Mouse (Mus musculus) mesoderm, embryonic 11.5 days (tissue): ENCODE results near the gene Hspb7.

Experiments
- DNase-seq: peaks from one replicate; pipeline ENCODE4 v3.0.0-alpha.2; 2012; ENCODE audit warnings: low read depth, low spot score

Gene Hspb7

DNA sequence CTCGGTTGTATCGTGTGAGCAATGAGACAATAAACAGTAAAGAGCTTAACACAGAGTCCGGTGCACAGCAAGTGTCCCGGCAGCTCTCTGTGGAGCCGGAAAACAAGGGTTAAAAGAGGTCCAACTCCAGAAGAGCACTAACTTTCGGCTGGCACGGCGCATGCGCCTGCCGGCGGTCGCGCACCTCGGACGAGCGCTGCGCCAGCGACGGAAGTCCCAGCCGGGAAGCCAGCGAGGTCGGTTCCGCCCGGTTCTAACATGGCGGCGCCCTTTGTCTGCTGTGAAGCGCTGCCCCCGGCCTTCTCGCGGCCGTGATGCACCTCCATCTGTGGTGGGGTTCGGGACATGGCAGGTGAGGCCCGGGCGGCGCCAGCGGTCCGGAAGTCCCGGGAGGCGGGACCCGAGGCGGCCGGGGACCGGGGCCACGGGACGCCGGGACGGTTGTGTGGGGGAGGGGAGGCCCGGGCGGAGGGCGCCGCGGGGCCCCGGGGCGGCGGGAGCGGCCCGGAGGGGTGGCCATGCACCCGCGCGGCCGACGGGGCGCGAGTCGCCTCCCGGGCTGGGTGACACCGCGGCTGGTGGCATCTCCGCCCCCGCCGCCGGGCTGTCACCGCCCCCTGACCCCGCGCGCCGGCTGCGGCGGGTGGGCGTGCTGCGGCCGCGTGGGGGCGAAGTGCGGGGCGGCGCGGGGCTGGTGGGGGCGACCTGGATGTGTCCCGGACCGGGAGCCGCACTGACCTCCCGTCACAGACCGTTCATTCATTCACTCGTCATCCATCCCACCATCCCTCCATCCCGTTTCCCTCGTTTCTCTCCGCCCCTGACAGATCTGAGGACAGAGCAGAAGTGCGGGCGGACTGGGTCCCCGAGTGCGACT lies 24.1 kb downstream of the Hspb7 start, which contains the start of gene Zbtb17:
Gene Zbtb17 (plus strand): TSS at position 204 of the 877 bp plus-strand sequence.
- peak; percentile 93 for DNase-seq

DNA sequence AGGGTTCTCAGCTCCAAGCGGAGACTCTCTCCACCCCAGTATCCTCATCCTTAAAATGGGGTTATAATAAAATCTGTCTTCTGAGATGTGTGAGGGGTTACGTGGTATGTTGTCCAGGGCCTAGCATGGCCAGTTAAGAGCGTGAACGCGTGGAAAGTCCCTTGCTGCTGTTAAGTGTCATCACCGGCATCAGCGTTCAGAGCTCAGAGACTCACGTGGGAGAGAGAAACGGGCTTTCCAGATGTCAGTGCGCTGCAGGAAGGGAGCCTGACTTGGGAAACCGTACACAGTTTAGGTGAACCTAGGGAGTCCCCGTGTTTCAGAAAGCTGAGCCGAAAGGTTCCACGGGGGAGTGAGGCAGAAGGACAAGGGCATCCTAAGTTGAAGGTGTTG lies 24.7 kb downstream of the Hspb7 start:
- no peak for DNase-seq

DNA sequence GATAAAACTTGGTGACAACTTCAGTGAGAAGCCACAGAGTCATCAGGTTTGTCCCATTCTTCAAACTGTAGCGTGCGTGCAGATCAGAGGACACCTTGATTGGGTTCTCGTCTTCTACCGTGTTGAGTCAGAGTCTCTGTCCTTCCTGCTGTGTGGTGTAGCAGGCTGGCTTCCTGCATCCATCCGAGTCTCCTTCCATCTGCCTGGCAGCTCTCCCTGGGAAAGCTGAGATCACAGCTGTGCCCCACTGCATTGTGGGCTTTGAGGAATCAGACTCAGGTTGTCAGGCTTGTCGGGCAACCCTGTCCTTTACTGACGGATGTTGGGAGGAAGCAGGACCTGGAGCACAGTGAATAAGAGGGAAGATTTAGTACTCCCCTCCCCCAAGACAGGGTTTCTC lies 25.6 kb downstream of the Hspb7 start:
- DNase-seq, result no peak

DNA sequence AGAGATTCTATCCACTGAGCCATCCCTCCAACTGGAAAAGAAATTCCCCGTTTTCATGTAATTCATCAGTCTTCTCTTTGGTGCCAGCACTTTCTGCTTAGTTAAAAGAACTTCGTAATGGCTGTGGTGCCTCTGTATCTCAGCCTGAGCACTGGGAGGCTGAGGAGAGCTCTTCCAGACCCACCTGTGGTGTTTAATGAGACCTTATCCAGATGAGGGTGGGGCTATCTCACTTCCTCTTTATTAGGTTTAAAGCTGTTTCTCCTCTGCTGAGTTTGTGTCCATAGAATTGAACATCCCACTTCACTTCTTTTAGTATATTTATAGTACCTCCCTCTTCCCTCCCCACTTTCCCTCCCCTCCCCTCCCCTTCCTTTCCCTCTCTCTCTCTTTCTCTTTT lies 30.7 kb downstream of the Hspb7 start:
- no peak for DNase-seq

DNA sequence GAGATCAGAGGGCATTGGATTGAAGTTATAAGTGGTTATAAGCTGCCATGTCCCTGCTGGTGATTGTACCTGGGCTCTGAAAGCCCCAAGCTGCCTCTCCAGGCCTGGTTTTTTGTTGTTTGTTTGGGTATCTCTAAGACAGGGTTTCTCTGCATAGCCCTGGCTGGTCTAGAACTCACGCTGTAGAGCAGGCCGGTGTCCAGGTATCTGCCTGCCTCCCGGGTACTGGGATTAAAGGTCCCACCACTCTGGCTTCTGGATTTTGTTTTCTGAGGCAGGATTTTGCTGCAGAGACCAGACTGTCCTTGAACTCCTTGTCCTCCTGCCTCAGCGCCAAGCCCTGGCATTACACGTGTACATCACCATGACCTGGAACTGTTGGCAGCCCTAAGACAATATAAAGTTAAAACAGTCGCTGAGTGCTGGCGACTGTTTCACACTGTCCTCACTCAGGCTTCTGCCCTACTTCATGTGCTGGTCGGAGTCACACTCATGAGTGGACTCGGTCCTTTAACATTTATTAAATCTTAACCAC lies 31.4 kb downstream of the Hspb7 start:
- no peak for DNase-seq

DNA sequence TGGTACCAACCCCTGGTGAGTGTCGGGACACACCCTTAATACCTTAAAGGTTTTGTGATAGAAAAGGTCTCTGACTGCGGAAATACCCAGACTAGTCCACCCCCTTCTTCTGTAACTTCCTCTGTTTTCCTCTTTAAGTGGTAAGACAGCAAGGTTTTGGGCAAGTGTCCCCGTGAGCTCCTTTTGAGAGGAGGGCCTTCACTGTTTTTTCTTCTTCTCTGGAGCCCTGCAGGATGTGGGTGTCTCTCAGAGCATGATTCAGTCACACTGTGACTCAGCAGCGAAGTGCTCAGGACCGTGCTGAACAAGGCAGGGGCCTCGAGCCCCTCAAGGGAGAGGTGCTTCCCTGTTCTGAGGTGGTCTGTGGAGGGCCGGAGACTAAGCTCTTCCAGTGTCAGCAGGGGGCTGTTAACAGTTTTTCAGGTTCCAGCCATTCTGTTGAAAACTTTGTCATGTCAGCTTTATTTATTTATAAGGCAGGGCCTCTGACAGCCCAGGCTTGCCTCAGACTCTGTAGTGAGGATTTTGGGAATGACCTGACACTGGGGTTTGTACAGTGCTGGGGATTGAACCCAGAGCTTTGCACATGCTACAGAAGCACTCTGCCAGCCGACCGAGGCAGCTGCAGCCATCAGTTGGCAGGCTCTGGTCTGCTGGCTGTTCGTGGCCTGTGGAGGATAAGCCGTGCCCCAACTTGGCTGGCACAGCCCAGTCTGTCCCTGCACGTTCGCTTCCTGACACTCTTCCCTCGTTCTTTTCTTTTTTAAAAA lies 34.2 kb downstream of the Hspb7 start:
- no peak for DNase-seq

DNA sequence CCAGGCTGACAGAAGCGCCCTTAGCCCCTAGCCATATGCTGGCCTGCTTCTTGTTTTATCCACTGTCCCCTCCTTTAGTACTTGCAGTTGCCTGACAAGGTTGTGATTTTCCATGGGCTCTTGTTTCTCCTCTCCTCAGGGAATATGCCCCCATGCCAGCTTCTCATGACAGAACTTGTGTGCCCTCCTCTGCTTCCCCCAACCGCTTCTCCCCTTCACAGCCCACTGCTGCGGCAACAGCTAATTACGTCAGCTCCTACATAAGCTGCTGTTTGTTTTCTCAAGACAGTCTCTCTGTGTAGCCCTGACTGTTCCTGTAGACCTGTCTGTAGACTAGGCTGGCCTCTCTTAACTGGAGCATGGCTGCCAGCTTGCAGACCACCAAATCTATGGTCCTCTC lies 34.9 kb downstream of the Hspb7 start:
- no peak for DNase-seq

DNA sequence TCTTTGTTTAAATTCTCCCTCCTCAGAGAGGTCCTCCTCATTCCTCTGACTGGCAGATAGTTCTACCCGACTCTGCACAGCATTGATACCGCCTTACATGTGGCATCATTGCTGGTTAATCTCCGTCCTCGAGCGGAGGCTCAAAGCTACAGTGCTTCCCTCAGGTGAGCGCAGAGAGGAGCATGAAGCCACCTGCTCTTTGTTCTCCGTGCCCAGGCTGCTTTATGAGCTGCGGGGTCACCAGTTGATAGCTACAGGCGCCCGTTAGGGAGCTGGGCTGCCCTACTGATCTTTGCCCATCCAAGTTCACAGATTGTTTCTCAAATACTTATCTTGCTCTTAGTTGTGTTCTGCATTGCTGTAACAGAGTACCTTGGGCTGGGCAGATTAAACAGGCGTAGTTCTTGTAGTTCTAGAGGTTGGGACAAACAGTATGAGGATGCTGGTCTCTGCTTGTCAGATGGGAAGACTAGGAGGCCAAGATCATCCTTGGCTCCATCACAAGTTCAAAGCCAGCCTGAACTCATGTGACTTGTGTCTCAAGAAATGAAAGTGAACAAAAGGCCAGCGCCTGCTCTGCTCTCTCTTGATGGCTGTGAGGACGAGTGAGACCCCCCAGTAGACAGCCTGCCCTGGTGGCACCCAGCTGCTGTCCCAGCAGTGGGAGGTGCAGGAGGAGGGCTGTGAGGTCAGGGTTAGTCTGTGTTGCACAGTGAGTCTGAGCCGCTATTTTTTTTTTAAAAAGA lies 35.8 kb downstream of the Hspb7 start:
- no peak for DNase-seq

DNA sequence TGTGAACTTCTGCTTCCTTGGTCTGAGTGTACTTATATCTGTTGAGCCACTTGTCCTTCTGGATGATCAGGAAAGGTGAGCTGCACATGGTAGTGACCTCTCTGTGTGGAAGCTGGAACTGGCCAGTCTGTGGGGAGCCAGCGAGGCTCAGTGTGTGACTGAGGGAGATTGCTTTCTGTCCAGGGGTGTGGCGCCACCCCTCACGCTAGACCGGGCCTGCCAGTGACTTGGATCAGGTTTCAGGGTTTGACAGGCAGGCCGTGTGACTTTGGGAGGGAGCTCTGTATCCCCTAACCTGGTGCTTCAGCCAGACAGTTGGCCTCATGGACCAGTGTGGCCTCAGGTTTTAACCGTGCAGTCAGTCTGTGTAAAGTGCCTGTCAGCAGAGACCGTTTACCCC lies 37.7 kb downstream of the Hspb7 start:
- DNase-seq, result peak; percentile 34

DNA sequence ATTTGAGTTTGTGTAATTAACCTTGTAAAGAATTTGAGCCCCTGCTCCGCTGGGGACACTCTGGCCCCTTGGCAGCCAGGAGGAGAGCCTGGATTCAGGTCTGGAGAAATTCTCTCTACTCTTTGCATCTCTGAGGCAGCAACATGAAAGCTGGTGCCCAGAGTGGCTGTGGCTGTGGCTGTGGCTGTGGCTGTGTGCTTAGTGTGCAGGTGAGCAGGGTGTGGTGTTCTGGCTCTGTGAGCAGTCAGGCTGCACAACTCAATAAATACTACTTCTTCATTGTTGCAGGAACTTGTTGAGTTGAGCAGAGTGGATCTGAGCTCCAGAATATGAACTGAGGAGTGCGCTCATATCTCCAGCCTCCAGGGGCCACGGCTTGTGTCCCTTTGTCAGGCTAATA lies 38.3 kb downstream of the Hspb7 start:
- DNase-seq, result no peak

DNA sequence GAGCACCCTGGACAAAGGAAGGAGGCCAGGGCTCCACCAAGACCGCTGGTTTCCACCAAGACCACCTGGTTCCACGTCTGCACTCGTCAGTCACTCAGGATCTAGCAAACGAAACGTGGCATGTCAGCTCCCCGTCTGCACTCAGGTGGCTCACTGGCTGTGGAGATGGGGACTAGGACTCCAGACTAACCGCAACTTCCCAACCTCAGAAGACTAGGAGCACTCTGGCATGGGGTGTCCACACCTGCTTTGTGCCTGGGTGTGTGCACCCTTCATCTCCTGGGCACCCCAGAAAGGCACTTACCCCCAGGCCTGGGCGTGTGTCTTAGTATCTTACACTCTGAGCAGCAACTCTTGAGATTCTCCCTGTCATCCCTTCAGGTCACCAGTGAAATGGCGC lies 39.2 kb downstream of the Hspb7 start:
- no peak for DNase-seq

DNA sequence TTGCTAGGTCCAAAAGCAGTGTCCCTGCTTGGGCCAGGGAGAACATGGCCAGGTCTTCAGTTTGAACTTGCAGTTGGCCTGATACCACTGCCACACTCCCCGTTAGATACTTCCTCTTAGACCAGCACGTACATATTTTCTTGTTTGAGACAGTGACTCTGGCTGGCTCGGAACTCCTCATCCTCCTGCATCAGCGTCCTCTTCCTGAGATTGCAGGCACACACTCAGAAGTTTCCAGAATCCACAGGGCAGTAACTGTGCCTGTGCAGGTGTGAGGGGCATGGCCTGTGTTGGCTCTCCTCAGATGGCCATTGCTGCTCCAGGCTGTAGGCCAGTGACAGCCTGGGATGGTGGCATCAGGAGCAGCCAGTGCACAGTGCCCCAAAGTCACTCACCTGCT lies 39.9 kb downstream of the Hspb7 start:
- DNase-seq, result no peak

DNA sequence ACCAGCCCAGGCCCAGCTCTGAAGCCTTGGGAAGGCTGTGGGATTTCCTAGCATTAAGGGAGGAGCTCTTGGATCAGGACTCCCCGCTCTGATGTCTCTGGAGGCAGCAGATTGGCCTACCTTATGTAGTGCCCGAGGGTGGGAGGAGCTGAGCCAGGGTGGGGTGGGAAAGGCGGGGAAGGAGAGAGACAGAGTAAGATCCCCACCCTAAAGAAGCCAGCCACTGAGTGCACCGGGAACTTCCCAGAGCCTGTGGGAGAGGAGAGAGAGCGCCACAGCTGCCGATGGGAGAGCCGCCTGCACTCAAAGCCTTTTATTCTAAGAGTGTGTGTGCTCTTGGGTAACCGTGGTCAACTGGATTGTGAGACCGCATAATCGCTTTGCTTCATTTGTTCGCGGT lies 40.5 kb downstream of the Hspb7 start:
- no peak for DNase-seq

DNA sequence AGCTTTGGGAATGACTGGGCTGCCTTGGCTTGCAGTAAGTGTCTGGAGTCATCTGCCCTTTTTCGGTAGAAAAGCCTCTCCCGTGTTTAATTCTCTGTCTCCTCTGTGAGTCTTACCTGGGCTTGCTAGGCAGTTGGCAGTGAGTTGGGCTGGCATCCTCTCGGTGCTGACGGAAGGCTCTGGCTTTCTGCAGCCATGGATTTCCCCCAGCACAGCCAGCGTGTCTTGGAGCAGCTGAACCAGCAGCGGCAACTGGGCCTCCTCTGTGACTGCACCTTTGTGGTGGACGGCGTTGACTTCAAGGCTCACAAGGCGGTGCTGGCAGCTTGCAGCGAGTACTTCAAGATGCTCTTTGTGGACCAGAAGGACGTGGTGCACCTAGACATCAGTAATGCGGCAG lies 41.0 kb downstream of the Hspb7 start:
- DNase-seq, result no peak

DNA sequence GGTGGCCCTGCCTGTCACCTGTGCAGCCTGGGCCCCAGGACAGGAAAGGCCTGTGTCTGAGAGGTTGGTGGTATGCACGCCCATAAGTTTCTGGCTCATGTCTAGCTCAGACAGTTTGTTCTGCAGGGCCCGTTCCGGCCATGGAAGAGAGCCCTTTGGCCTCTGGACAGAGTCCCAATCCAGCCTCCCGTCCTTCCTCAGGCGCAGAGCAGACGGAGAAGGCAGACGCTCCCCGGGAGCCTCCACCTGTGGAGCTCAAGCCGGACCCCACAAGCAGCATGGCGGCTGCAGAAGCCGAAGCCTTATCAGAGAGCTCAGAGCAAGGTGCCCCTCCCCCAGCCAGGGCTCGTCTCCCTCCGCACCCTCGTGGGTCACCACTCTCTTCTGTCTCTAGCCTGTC lies 42.9 kb downstream of the Hspb7 start:
- no peak for DNase-seq

DNA sequence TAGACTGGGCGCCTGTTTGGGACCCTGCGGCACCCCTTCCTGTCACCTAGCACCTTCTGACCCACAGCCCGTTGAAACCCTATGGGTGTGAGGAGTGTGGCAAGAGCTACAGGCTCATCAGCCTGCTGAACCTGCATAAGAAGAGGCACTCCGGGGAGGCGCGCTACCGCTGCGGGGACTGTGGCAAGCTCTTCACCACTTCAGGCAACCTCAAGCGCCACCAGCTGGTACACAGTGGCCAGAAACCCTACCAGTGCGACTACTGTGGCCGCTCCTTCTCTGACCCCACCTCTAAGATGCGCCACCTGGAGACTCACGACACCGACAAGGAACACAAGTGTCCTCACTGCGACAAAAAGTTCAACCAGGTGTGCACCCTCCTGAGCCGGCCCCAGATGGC lies 44.1 kb downstream of the Hspb7 start:
- no peak for DNase-seq

DNA sequence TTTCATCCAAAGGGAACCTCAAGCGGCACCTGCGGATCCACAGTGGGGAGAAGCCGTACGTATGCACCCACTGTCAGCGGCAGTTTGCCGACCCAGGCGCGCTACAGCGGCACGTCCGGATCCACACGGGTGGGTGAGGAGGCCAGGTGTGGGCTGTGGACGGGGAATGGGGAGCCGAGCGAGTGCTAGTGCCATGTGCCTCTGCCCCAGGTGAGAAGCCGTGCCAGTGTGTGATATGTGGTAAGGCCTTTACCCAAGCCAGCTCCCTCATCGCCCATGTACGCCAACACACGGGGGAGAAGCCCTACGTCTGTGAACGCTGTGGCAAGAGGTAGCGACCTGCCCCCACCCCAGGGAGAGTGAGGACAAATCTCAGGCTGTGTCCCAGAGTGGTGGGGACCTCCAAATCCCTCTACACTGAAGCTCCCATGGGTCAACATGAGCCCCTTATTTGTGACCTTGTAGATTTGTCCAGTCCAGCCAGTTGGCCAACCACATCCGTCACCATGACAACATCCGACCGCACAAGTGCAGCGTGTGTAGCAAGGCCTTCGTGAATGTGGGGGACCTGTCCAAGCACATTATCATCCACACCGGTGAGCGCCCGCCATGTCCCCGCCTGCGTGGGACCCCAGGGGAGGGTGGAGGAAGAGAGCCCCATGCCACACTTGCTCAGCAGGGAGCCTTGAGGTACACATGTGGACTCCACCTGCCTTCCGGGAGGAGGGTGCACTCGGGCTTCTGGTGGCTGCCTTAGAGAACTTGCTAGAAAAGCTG lies 45.1 kb downstream of the Hspb7 start:
- no peak for DNase-seq

DNA sequence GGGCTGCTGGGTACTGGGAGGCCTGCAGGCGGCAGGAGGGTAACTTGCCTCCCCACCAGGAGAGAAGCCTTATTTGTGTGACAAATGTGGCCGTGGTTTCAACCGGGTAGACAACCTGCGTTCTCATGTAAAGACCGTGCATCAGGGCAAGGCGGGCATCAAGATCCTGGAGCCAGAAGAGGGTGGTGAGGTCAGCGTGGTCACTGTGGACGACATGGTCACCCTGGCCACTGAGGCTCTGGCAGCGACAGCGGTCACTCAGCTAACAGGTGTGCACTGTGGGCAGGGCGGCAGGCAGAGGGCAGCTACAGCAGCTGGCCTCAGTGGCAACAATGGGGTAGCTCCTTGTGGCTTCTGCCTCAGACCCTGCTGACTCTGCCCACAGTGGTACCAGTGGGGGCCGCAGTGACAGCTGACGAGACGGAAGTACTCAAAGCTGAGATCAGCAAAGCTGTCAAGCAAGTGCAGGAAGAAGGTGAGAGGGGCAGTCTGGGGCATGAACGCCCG lies 45.8 kb downstream of the Hspb7 start:
- DNase-seq, result no peak

DNA sequence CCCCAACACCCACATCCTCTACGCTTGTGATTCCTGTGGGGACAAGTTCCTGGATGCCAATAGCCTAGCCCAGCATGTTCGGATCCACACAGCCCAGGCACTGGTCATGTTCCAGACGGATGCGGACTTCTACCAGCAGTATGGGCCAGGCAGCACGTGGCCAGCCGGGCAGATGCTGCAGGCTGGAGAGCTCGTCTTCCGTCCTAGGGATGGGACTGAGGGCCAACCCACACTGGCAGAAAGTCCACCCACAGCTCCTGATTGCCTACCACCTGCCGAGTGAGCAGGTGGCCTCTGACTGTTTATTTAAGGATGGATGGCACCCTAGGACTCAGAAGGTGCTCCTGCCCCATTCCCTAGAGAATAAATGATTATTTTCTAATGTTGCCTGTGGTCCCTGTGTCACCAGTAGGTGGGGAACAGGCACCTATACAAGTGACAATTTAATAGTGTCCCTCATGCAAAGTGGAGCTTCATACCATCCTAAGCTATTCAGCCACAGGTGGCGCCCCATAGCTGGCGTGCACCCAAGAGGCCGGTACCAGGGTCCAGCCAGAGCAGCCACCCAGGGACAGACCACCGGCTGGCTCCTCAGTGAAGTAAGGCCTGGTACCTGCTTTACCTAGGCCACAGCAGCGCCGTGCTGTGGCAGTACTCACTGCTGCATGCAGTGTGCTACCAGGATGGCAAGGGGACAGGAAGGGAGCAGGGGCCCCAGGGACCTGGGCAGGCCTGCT lies 46.4 kb downstream of the Hspb7 start:
- DNase-seq, result no peak

DNA sequence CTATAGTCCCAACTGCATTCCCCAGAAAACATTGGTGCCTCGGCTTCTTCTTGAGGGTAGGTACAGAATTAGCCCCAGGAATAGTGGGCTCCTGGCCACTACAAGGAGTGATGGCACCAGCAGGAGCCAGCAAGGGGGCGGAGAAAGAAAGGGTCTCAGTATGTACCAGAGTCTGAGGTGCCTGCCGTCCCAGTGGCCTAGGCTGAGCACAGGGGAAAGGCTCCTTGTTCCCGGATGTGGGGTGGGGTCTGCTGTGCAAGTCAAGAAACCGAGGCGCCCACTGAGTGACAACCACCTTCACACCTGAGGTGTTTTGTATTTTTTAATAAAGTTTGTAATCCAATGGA lies 47.0 kb downstream of the Hspb7 start:
- no peak for DNase-seq
